Mouse (Mus musculus) C2C12 (cell line): ENCODE results near the gene Magix. TPM values are rescaled to one million over a fixed set of nuclear protein-coding genes. Genes with fewer than 3 reads are reported as not detected.

ENCODE experiments used
- H3K27me3 ChIP-seq: one replicate; pipeline ENCODE4 v1.6.1; 2011; ENCODE audit not compliant: control insufficient read depth, insufficient read depth, insufficient read length
- H3K36me3 ChIP-seq: one replicate; pipeline ENCODE4 v1.6.1; 2011; ENCODE audit not compliant: control insufficient read depth, insufficient read depth
- H3K4me3 ChIP-seq: one replicate; pipeline ENCODE4 v1.5.1; 2011; ENCODE audit warnings: mild to moderate bottlenecking, control low read depth; ENCODE audit not compliant: poor library complexity, insufficient read depth, severe bottlenecking
- H3K79me2 ChIP-seq: one replicate; pipeline ENCODE4 v1.6.1; 2011; ENCODE audit not compliant: control insufficient read depth, insufficient read depth
- H3K79me3 ChIP-seq: one replicate; pipeline ENCODE4 v1.6.1; 2011; ENCODE audit warnings: low read depth, control low read depth
- H3ac ChIP-seq: one replicate; pipeline ENCODE3; 2011; ENCODE audit warnings: low read depth; ENCODE audit not compliant: control insufficient read depth, insufficient read length
- CEBPB ChIP-seq: IDR thresholded peaks from one replicate; pipeline ENCODE4 v1.6.1; 2011; ENCODE audit warnings: low read depth, mild to moderate bottlenecking, control low read depth, moderate library complexity
- CTCF ChIP-seq: IDR thresholded peaks from one replicate; pipeline ENCODE4 v1.5.1; 2011; ENCODE audit not compliant: control insufficient read depth, insufficient read depth, insufficient read length
- FOSL1 ChIP-seq: IDR thresholded peaks from one replicate; pipeline ENCODE4 v1.8.0; 2011; ENCODE audit warnings: mild to moderate bottlenecking, low read length; ENCODE audit not compliant: poor library complexity, insufficient read depth, severe bottlenecking
- MAX ChIP-seq: IDR thresholded peaks from one replicate; pipeline ENCODE4 v1.6.1; 2011; ENCODE audit warnings: mild to moderate bottlenecking, control low read depth
- MYOD1 ChIP-seq: IDR thresholded peaks from one replicate; pipeline ENCODE4 v1.6.1; 2011; ENCODE audit warnings: low read depth; ENCODE audit not compliant: control insufficient read depth, insufficient read length
- MYOG ChIP-seq: IDR thresholded peaks from one replicate; pipeline ENCODE4 v1.6.1; 2011; ENCODE audit not compliant: control insufficient read depth, insufficient read length; ENCODE audit errors: extremely low read depth
- USF1 ChIP-seq: IDR thresholded peaks from one replicate; pipeline ENCODE4 v1.6.1; 2011; ENCODE audit warnings: low read depth, mild to moderate bottlenecking, control low read depth, moderate library complexity
- polyA plus RNA-seq: library from polyadenylated mRNA; unstranded; fragments of >200 nt; fragmentation: generic; extraction: Trizol; gene quantifications from one replicate; pipeline ENCODE4 v1.2.1, GENCODE M21; 2012; ENCODE audit warnings: missing spikeins

The Magix gene
- polyA plus RNA-seq, 1 experiment: 0.08 TPM

GRCm38 (mm10) chrX:7661086-7661485 is 20.0 kb downstream of the Magix start:
- H3ac ChIP-seq: no peak overlapping the region
- peaks cover 3% of the 10 kb centered on the region for H3K36me3 ChIP-seq
- no peaks in the 10 kb centered on the region for H3K27me3 ChIP-seq
- no peaks in the 10 kb centered on the region for H3K79me3 ChIP-seq
- no peak overlapping the region for H3K4me3 ChIP-seq
- H3K79me2 ChIP-seq: no peaks in the 10 kb centered on the region
- TF ChIP-seq FOSL1 (no peak), MAX (no peak), CTCF (no peak), MYOD1 (no peak), CEBPB (no peak), MYOG (no peak), USF1 (no peak)

GRCm38 (mm10) chrX:7658785-7659589 is 22.1 kb downstream of the Magix start:
- H3K36me3 ChIP-seq: no peaks in the 10 kb centered on the region
- TF ChIP-seq MAX: no peak
- no peak for TF ChIP-seq FOSL1
- TF ChIP-seq CEBPB: no peak
- no peak for TF ChIP-seq MYOD1
- no peak for TF ChIP-seq CTCF
- TF ChIP-seq USF1: no peak
- TF ChIP-seq MYOG: no peak
- H3ac ChIP-seq: no peak overlapping the region
- H3K4me3 ChIP-seq: no peak overlapping the region
- no peaks in the 10 kb centered on the region for H3K79me2 ChIP-seq
- H3K79me3 ChIP-seq: no peaks in the 10 kb centered on the region
- no peaks in the 10 kb centered on the region for H3K27me3 ChIP-seq

GRCm38 (mm10) chrX:7658031-7658784 is 22.8 kb downstream of the Magix start:
- H3K79me2 ChIP-seq: no peaks in the 10 kb centered on the region
- no peak overlapping the region for H3K4me3 ChIP-seq
- TF ChIP-seq MYOG (no peak), USF1 (no peak), FOSL1 (no peak), CEBPB (no peak)
- H3K36me3 ChIP-seq: no peaks in the 10 kb centered on the region
- H3ac ChIP-seq: no peak overlapping the region
- no peaks in the 10 kb centered on the region for H3K27me3 ChIP-seq
- H3K79me3 ChIP-seq: no peaks in the 10 kb centered on the region

- H3K79me2 ChIP-seq: no peaks in the 10 kb centered on the region
- H3K79me3 ChIP-seq: no peaks in the 10 kb centered on the region
- no peaks in the 10 kb centered on the region for H3K36me3 ChIP-seq
- H3K27me3 ChIP-seq: no peaks in the 10 kb centered on the region
- H3K4me3 ChIP-seq: peak within 1 kb of the TSS; percentile 6
- TF ChIP-seq CEBPB (no peak), FOSL1 (no peak), MYOG (no peak), MYOD1 (no peak), USF1 (no peak), MAX (no peak), CTCF (no peak)
- H3ac ChIP-seq: peak within 1 kb of the TSS; percentile 61
Measured at GRCm38 (mm10) chrX:7657221-7657639, 23.8 kb downstream of the Magix start, which contains the start of gene Prickle3. Gene Prickle3 (plus strand): TSS chrX:7657260.

- H3K36me3 ChIP-seq: no peaks in the 10 kb centered on the region
Measured at GRCm38 (mm10) chrX:7648671-7649304, 32.3 kb downstream of the Magix start.

More at GRCm38 (mm10) chrX:7648671-7649304, 32.3 kb downstream of the Magix start:
- H3K4me3 ChIP-seq: peak overlapping the region; percentile 28
- H3K79me2 ChIP-seq: no peaks in the 10 kb centered on the region
- peak overlapping the region; percentile 57 for H3ac ChIP-seq
- peak; percentile 10 for TF ChIP-seq CTCF
- TF ChIP-seq USF1: no peak
- H3K27me3 ChIP-seq: no peaks in the 10 kb centered on the region
- no peaks in the 10 kb centered on the region for H3K79me3 ChIP-seq
